Mouse (Mus musculus) retina, postnatal 1 day (tissue): ENCODE measurements at regions not wholly inside any gene's neighbourhood (a gene's known extent, or its start where the extent isn't known, plus 50 kb on each side); places are given as distances from the start of the nearest gene placed in this dataset.

Experiments
- DNase-seq: peaks from one replicate; pipeline ENCODE4 v3.0.0-alpha.2; 2012

DNA sequence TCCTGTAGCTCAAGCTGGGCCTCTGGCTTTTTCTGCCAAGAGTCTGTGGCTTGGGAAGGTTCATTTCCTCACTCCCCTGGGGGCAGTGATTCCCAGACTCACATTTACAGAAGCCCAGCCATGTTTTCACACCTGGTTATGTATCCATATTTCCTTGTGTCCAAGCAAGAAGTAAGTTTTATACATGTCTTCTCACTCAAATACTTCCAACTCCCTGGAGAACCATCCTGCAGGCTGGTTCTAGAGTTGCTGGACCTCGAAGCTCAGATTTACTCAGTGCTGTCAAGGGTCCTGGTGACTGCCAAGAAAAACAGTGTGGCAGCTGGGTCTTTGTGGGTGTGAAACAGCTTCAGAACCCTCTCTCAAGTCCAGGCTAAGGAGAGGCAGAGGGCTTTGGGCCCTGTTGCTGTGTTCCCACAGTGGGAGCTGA lies 537.6 kb upstream of the Nrp1 start:
- DNase-seq, result no peak

DNA sequence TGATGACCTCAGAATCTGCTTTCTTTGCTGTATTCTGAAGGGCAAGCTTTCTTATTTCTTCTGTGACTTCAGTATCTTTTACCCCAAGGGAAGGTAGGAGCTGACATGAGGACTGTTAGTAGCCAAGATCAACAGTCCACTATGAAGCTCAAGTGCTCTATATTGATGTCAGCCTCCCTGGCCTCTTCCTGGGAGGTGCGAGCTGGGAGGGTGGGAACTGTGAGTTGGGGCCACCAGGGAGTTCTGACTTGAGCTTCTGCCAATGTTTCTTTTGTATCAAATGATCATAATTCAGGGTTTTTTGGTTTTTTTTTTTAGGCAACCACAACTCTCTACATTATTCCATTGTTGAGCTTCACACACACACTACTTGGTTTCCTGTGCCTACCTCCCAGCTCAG lies 536.8 kb upstream of the Nrp1 start:
- no peak for DNase-seq

- no peak for DNase-seq
Observed at GRCm38 (mm10) chr8:127825041-127825440, 533.4 kb upstream of the Nrp1 start.

- DNase-seq, result peak; percentile 30
Observed at GRCm38 (mm10) chr8:127827826-127828225, 530.6 kb upstream of the Nrp1 start.

DNA sequence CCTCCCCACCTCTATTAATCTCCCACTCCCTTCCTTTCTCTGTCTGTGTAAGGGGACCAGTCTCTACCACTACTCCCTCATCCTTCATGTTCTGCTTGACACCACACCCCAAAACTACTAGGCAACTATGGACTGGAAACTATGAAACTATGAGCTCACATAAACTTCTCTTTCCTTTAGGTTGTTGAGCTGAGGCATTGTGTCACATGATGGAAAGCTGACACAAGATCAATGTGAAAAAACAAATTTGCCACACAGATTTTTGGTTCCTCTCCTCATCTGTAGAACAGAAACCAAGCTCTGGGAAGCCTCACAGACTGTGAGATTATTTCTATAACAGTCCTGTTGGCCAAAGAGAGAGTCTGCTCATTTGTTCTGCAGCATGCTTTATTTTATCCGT lies 528.7 kb upstream of the Nrp1 start:
- DNase-seq, result no peak

- no peak for DNase-seq
Observed at GRCm38 (mm10) chr8:127834006-127834405, 524.4 kb upstream of the Nrp1 start.

DNA sequence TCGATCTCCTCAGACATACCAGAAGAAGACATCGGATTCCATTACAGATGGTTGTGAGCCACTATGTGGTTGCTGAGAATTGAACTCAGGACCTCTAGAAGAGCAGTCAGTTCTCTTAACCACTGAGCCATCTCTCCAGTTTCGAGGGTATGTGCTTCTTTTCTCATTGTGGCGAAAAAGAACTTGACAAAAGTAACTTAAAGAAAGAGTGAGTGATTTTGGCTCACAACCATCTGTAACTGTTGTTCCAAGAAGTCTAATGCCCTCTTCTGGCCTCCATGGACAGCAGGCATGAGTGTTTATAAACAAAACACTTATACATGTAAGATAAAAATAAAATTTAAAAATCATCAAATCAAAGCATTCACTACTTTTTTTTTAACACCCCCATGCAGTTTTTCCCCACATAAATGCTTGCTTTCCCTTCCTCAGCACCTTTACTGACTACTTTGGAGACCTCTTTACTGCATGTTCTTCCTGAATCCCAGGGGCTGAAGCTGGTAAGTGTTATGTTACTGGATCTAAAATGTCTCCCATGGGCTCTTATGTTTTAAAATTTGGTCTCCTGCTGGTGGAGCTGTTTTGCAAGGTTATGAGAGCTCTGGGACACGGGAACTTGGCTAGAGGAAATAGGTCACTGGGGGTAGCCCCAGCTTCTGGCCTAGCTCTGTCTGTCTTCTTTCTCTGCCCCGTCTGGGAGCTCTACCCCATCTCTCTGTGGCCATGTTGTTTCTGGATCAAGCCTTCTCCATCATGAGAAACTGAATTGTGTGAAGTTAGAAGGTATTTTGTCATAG lies 521.8 kb upstream of the Nrp1 start:
- DNase-seq, result no peak

DNA sequence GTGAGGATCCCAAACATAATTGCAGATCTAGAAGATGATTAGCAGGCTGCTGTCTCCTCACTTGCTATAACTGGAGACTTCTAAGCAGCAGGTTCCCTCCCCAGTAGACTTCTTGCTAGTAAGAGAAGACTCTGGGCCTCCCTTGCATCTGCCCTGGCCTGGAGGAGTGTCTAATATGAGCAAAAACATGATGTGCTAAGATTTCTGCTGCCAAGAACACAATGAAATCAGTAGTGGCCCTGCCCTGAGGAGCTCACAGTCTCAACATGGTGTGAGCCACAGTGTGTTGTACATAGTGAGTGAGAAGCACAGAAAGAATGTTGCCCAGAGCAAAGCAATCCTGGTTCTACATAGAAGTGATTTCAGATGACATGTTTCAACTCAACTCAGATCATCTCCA lies 520.1 kb upstream of the Nrp1 start:
- DNase-seq, result no peak

- DNase-seq, result no peak
Observed at GRCm38 (mm10) chr8:127847332-127848018, 510.9 kb upstream of the Nrp1 start.

DNA sequence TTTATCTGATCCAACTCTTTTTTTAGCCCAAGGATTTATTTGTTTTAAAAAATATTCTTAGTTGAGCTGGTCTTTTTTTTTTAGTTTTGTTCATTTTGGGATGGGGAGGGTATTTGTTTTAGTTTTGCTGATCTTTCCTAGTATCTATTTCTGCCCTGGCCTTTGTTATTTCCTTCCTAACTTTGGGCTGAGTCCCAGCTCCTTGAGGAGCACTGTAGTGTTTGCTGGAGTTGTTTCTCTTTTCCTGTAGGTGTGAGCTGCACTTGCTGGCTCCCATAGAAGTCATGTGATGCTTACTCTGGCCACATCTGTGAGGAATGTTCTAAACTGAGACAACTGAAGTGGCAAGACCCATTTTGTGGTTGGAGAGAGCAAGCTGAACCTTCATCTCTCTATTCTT lies 508.5 kb upstream of the Nrp1 start:
- DNase-seq, result no peak

- peak; percentile 11 for DNase-seq
Observed at GRCm38 (mm10) chr8:127855653-127856300, 502.6 kb upstream of the Nrp1 start.

DNA sequence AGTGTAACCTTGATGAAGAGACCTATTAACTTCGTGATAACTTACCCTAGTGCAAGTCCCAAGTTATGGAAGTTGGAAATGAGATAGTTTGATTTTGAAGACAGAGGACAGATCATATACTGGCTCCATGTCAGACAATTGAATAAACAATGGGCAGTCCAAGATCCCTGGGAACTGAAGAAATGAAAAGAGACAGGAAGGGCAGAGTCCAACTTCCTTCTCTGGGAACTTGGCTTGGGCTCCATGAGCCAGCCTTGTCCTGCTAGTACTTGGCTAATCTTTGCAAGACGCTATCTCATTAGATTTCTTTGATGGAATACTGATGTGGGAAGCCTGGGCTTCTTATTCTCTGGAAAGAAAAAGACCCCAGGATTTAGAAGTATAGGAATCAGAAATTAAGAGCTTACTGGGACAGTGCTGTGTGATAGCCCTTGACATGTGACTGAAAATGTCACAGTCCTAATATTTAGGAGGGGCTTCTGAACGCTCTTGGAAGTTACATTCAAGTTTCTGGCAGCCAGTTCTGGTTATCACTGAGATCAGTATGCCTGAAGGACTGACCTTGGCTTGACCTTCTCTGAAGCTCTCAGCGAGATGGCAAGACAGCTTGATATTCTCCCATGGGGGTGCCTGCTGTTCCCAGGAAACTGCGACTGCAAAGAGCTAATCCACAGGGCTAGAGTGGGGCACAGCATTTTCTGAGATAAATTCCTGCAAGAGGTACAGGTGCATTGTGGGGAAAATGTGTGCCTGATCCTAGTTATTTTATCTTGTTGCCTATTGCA lies 501.9 kb upstream of the Nrp1 start:
- peak; percentile 15 for DNase-seq

DNA sequence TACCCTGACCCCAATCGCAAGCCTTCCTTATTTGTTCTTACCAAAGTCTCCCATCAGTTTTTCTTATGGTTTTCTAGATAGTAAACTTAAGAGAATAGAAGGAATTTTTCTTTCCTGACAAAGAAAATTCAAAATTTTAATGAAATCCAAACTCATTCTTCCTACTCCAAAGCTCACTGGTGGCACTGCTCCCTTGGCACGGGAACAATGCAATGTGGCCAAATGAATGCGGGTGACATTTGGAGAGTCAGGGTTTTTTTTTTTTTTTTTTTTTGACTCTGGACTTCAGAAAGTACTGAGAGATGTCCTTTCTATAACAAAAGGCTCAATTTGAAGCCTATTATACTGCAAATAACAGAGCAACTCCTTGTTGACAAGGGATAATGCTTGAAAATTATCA lies 499.4 kb upstream of the Nrp1 start:
- DNase-seq, result no peak

- DNase-seq, result peak; percentile 58
Observed at GRCm38 (mm10) chr8:127860376-127860775, 498.0 kb upstream of the Nrp1 start.

GRCm38 (mm10) chr8:127860891-127861290 lies 497.5 kb upstream of the Nrp1 start:
- DNase-seq, result peak; percentile 49

DNA sequence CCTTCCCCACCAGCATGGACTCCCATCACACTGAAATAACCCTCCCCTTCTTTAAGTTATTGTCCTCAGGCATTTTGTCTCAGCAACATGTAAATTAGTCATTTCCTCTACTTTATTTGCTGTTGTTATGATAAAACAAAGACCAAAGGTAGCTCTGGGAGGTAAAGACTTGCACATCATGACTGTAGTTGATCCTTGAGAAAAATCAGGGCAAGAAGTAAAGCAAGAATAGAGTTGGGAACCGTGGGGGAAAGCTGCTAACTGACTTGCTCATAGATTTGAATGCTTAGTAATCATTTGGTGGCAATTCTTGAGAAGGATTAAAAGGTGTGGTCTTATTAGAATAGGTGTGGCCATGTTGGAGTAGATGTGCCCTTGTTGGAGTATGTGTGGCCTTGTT lies 473.8 kb upstream of the Nrp1 start:
- DNase-seq, result no peak

GRCm38 (mm10) chr8:127885211-127885610 lies 473.2 kb upstream of the Nrp1 start:
- no peak for DNase-seq

DNA sequence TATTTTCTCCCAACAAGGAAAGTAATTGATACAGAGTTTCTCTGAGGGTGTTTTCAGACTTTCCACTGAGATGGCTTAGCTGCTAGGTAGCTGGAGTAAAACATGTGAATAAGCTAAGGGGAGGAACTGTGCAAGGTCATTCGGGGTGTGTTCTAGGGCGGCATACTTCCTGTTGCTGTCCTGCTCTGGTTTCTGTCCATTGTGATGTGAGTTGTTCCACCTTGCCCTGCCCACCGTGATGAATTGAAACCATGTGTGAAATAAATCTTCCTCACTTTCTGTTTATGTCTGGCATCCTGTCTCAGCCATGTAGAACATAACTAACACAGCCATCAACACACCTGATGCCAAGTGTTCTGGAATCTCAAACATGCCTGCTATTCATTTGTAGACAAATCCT lies 472.6 kb upstream of the Nrp1 start:
- no peak for DNase-seq

DNA sequence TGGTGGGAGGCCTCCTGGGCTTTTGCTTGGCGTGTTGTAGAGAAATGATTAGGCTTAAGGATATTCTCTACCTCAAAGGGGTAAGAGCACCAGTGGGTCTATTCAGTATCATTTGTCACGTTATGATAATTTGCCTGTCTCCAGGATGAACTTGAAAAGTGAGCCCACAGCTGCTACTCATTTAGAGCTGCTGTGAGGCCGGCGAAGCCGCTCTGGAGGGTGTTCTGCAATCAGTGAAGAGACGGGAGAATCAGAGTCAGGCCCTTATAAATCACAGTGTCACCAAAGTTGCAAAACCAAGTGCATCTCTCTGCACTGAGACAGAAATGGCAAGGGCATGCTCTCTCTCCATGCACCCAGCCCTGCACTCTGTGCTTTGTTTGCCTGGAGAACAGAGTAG lies 467.7 kb upstream of the Nrp1 start:
- no peak for DNase-seq

GRCm38 (mm10) chr8:127894284-127894683 lies 464.1 kb upstream of the Nrp1 start:
- no peak for DNase-seq

DNA sequence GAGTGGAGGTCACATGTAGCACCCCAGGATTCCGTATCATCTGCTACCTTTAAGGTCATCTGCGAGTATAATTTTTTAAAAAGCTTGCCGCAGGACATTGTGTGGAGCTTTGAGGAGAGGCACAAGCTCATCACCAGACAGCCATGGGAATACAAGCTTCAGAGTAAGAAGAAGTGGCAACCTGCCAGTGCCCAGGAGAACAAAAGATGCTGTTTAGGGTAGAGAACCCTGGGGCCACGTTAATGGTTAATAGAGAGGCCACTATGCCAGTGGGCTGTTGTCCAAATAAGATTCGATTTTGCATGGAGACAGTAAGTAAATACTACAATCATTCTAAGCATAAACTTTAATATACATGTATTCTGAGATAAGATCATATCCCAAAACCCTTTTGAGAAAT lies 450.0 kb upstream of the Nrp1 start:
- DNase-seq, result peak; percentile 20

- DNase-seq, result no peak
Observed at GRCm38 (mm10) chr8:127909580-127909979, 448.8 kb upstream of the Nrp1 start.

- no peak for DNase-seq
Observed at GRCm38 (mm10) chr8:127914086-127914485, 444.3 kb upstream of the Nrp1 start.
